ENCODE assay signal across 8 mouse cellular contexts in genomic region chr4:46304071-46304470, GRCm38 (mm10). TPM values are rescaled to one million over a fixed set of nuclear protein-coding genes. Genes with fewer than 3 reads are reported as not detected.
DNase-seq lines count a peak whose midpoint lies in the region; ATAC-seq lines count a peak whose summit lies in the region.

No protein-coding gene starts in this region.

- 0 out of 2 replicates have a peak overlapping the region, but pooled peaks have one; percentile 11 for H3K9ac ChIP-seq in embryonic facial prominence, embryonic 11.5 days (replicated peaks; ENCODE audit: low read length)
- H3K9ac ChIP-seq in liver, embryonic 15.5 days = no peak overlapping the region
- H3K9ac ChIP-seq in neural tube, embryonic 14.5 days (replicated peaks; ENCODE audit: low read depth, low read length) = peak overlapping the region; percentile 88; the same call in 1 of the 2 replicates

- 5% methylated on average over 8 of the region's 8 CpGs for WGBS in embryonic facial prominence, embryonic 11.5 days
- WGBS in heart, embryonic 10.5 days = 3% methylated on average over 8 of the region's 8 CpGs
- WGBS in liver, embryonic 15.5 days (ENCODE audit: insufficient replicate concordance) = 9% methylated on average over 8 of the region's 8 CpGs
- 7% methylated on average over 8 of the region's 8 CpGs for WGBS in neural tube, embryonic 14.5 days

- peaks cover 2% of the 10 kb centered on the region; the same call in 1 of the 2 replicates for H3K4me1 ChIP-seq in embryonic facial prominence, embryonic 11.5 days (ENCODE audit: control insufficient read depth, insufficient read depth, low read length)
- peaks cover 13% of the 10 kb centered on the region for H3K4me1 ChIP-seq in heart, embryonic 10.5 days
- peaks cover 15% of the 10 kb centered on the region for H3K4me1 ChIP-seq in liver, embryonic 15.5 days (replicated peaks)
- H3K4me1 ChIP-seq in neural tube, embryonic 14.5 days (ENCODE audit: control insufficient read depth, insufficient read depth, low read length) = no peaks in the 10 kb centered on the region

- no peak overlapping the region; the same call in 1 of the 2 replicates for H3K4me2 ChIP-seq in embryonic facial prominence, embryonic 11.5 days (ENCODE audit: low read depth, low read length)
- H3K4me2 ChIP-seq in liver, embryonic 15.5 days = peak overlapping the region; percentile 96
- H3K4me2 ChIP-seq in neural tube, embryonic 14.5 days (ENCODE audit: low read depth, low read length) = peak overlapping the region; percentile 75

- H3K4me3 ChIP-seq in embryonic facial prominence, embryonic 11.5 days (ENCODE audit: low read depth, low read length) = no peak overlapping the region
- peak overlapping the region; percentile 87 for H3K4me3 ChIP-seq in heart, embryonic 10.5 days
- no peak overlapping the region; the same call in 1 of the 2 replicates for H3K4me3 ChIP-seq in liver, embryonic 15.5 days (replicated peaks)
- peak overlapping the region; percentile 77; the same call in 1 of the 2 replicates for H3K4me3 ChIP-seq in neural tube, embryonic 14.5 days (ENCODE audit: low read depth, low read length)

- peaks cover 2% of the 10 kb centered on the region; the same call in 1 of the 2 replicates for H3K27me3 ChIP-seq in embryonic facial prominence, embryonic 11.5 days (ENCODE audit: control insufficient read depth, insufficient read depth, low read length)
- H3K27me3 ChIP-seq in heart, embryonic 10.5 days (ENCODE audit: insufficient read depth, poor library complexity, severe bottlenecking) = peaks cover 79% of the 10 kb centered on the region
- H3K27me3 ChIP-seq in liver, embryonic 15.5 days = peaks cover 67% of the 10 kb centered on the region
- no peaks in the 10 kb centered on the region for H3K27me3 ChIP-seq in neural tube, embryonic 14.5 days (ENCODE audit: control insufficient read depth, insufficient read depth, low read length)

- DNase-seq in 3T3-L1 (ENCODE audit: low read depth, low spot score) = peak; percentile 90
- DNase-seq in adrenal gland, adult 18-20 months (ENCODE audit: low spot score in 2 of 2) = peak; percentile 59 to 73
- peak; percentile 21 for DNase-seq in embryonic facial prominence, embryonic 11.5 days (ENCODE audit: low spot score)
- DNase-seq in heart, embryonic 10.5 days (ENCODE audit: low spot score) = peak; percentile 81
- peak; percentile 15 to 33 for DNase-seq in kidney, adult 8-10 months
- DNase-seq in urinary bladder, postnatal 25 days (ENCODE audit: low spot score) = peak; percentile 62

- H3K9me3 ChIP-seq in embryonic facial prominence, embryonic 11.5 days (replicated peaks; ENCODE audit: control insufficient read depth, low read length) = no peaks in the 10 kb centered on the region
- H3K9me3 ChIP-seq in heart, embryonic 10.5 days = no peaks in the 10 kb centered on the region
- no peaks in the 10 kb centered on the region for H3K9me3 ChIP-seq in liver, embryonic 15.5 days (replicated peaks)
- H3K9me3 ChIP-seq in neural tube, embryonic 14.5 days (ENCODE audit: control insufficient read depth, low read length) = no peaks in the 10 kb centered on the region

- H3K36me3 ChIP-seq in embryonic facial prominence, embryonic 11.5 days (replicated peaks; ENCODE audit: control insufficient read depth, insufficient read depth, low read depth, low read length) = no peaks in the 10 kb centered on the region
- H3K36me3 ChIP-seq in heart, embryonic 10.5 days = no peaks in the 10 kb centered on the region
- H3K36me3 ChIP-seq in liver, embryonic 15.5 days (replicated peaks) = no peaks in the 10 kb centered on the region
- no peaks in the 10 kb centered on the region for H3K36me3 ChIP-seq in neural tube, embryonic 14.5 days (ENCODE audit: control insufficient read depth, insufficient read depth, low read length)

- no peak for ATAC-seq in embryonic facial prominence, embryonic 11.5 days (replicated peaks; ENCODE audit: insufficient number of reproducible peaks, low FRiP score, low TSS enrichment, low read depth)
- no peak for ATAC-seq in liver, embryonic 15.5 days (ENCODE audit: insufficient read depth)
- no peak for ATAC-seq in neural tube, embryonic 14.5 days (ENCODE audit: low read depth)

- no peak overlapping the region for H3K27ac ChIP-seq in embryonic facial prominence, embryonic 11.5 days (replicated peaks; ENCODE audit: low read depth, low read length)
- H3K27ac ChIP-seq in heart, embryonic 10.5 days = peak overlapping the region; percentile 64; the same call in 1 of the 2 replicates
- H3K27ac ChIP-seq in liver, embryonic 15.5 days (replicated peaks) = no peak overlapping the region
- H3K27ac ChIP-seq in neural tube, embryonic 14.5 days (ENCODE audit: low read depth, low read length) = no peak overlapping the region

RNA-seq across cellular contexts. Expression of gene Foxe1, which starts 39.3 kb away (rescaled TPM):
- not detected for total RNA-seq in adrenal gland, adult 18-20 months (2021)
- polyA plus RNA-seq in embryonic facial prominence, embryonic 11.5 days (2014; fragmentation: Nextera tagmentation; extraction: Ambion mirVana) = 1.4 and 1.5 TPM in 2 replicates
- 0.23 and 1.6 TPM in 2 replicates for polyA plus RNA-seq in heart, embryonic 10.5 days (2016; fragmentation: Nextera tagmentation; extraction: Ambion mirVana)
- not detected in 2 replicates for polyA plus RNA-seq in liver, embryonic 15.5 days (2015; fragmentation: Nextera tagmentation; extraction: Ambion mirVana)
- not detected in 2 replicates for polyA plus RNA-seq in neural tube, embryonic 14.5 days (2014; fragmentation: Nextera tagmentation; extraction: Ambion mirVana)

Comparison
In these comparisons a context has a peak if more than half of its experiments do, and no peak if none do; other contexts are left out.
1. DNase-seq: peak in every context shown above with its lines; median percentile 90 in 3T3-L1; 81 in heart, embryonic 10.5 days; 66 in adrenal gland, adult 18-20 months; 62 in urinary bladder, postnatal 25 days; 24 in kidney, adult 8-10 months; 21 in embryonic facial prominence, embryonic 11.5 days.
2. H3K4me3 ChIP-seq: peak in heart, embryonic 10.5 days (single experiment) and neural tube, embryonic 14.5 days (single experiment); none in embryonic facial prominence, embryonic 11.5 days (single experiment) and liver, embryonic 15.5 days (single experiment).